Mouse (Mus musculus): ENCODE measurements around the gene Stam.

GRCm38 (mm10) chr2:14132468-14133326, 58.8 kb downstream of the Stam start:
- TF ChIP-seq CTCF (IDR thresholded peaks at IDR 0.05; ENCODE audit: low read depth) (no peak), EP300 (optimal IDR thresholded peaks at IDR 0.05) (no peak)

All from stomach, postnatal 0 days (tissue).